Mouse (Mus musculus): ENCODE measurements around the gene Adcy5.

Gene Adcy5

DNA sequence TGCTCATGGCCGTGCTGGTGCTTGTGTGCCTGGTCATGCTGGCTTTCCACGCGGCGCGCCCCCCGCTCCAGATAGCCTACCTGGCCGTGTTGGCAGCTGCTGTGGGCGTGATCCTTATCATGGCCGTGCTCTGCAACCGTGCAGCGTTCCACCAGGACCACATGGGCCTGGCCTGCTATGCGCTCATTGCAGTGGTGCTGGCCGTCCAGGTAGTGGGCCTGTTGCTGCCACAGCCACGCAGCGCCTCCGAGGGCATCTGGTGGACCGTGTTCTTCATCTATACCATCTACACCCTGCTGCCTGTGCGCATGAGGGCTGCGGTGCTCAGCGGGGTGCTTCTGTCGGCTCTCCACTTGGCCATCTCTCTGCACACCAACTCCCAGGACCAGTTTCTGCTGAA lies 2.2 kb downstream of the Adcy5 start:
- DNase-seq: no peak

DNA sequence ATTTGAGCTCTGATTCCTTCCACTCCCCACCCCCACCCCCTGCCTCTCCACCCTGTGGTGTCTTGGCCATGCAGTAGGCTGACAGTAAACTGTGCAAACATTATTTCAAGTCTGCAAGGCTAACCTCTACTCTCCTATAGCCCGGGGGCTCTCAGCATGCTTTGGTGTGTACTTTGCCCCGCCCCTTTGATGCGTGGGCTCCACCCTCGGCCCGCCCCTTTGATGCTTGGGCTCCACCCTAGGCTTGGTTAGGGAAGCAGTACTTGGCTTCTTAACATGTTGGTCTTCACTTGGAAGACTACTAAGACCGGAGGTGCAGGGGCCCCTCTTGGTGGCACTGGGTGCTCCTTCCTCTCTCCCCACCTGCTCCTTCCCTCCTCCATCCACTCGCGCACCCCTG lies 4.9 kb downstream of the Adcy5 start:
- DNase-seq: no peak

- DNase-seq: no peak
Measured at GRCm38 (mm10) chr16:35159991-35160390, 5.3 kb downstream of the Adcy5 start.

GRCm38 (mm10) chr16:35164361-35165224 lies 9.9 kb downstream of the Adcy5 start:
- DNase-seq: peak; percentile 45

GRCm38 (mm10) chr16:35165361-35165760 lies 10.7 kb downstream of the Adcy5 start:
- DNase-seq: no peak

DNA sequence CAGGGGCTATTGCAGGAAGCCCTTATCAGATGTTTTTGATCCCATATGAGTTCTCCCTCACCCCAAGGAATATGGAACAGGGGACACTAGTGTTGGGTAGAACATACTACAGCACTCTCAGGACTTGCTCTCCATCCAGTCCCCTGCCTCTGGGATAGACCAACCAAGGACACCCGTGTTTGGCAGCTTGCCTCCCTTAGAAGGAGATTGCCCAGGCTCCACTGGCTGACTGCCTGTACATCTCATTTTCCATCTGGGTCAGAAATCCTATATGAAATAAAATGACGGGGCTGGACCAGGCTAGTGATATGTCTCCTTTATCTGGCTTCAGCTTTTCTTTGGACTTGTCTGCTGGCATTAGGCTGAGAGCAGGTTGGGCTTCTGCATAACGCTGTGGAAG lies 11.1 kb downstream of the Adcy5 start:
- peak; percentile 35 for DNase-seq

DNA sequence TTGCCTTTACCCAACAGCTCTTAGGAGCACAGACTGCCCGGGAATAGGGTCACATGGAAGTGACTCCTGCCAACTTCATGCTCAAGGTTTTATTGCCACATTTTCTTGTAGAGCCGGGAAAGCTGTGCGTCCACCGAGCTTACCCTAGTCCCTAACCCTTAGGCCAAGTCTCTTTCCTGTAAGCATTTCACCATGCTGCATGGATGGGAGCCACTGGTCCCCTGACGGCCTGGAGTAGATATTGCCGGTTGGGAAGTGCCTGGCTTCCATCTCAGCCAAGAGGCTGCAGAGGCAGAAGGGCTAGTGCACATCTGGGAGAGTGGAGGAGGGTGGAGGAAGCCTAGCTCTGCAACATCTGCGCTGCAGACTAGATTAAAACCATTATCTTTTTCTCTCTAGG lies 14.8 kb downstream of the Adcy5 start:
- no peak for DNase-seq

GRCm38 (mm10) chr16:35172195-35172594 lies 17.5 kb downstream of the Adcy5 start:
- no peak for DNase-seq

DNA sequence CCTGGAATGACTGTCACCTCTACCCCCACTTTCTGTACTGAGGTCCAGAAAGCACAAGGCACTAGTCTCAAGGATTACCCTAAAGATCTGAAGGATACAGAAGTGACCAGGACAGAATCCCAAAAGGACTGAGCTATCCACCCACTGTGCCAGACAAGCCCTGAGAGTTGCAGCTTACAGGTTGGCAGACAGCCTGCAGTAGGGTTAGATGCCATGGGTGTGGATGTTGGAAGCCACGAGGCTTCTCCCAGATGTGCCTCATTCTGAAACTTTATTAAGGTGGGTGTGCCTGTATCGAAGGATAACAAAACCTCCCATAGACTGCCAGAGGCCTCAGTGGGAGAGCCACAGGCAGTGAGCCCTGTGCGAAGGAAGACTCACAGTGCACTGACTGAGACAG lies 23.8 kb downstream of the Adcy5 start:
- DNase-seq: no peak

GRCm38 (mm10) chr16:35179082-35179481 lies 24.4 kb downstream of the Adcy5 start:
- peak; percentile 33 for DNase-seq

DNA sequence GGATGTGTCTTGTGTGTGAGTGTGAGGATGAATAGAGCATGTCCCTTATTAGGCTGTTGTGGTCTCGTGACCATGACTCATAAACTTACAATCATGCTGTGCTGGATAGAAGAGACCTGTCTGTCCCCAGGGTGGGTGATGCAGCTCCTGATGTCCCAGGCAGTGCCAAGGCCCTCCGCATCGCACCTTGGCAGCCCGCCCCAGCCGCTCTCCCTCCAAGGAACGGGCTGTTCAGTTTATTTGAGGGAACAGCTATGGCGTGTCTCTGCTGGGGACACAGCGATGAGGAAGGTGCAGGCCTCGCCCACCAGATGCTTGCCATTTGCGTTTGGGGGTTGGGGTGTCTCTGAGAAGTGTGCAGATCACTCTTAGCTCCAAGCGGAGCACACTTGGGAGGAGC lies 28.5 kb downstream of the Adcy5 start:
- peak; percentile 31 for DNase-seq

DNA sequence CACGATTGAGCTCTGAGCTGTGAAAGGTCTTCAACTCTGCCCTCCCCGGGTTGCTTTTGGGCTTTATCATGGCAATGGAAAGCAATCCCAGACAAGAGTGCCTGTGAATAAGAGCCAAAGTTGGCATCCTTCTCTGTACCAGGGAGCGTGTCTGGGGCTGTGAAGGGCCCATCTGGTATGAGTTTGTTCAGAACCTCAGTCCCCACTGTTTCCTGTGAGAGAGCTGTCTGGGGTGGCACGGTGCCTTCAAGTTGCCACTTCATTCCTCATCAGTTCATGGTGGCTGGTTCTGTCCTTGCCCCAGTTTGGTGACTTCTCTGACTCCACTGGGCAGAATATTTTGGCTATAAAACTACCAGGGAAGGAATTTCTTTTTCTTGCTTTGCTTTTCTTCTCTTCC lies 33.4 kb downstream of the Adcy5 start:
- no peak for DNase-seq

- no peak for DNase-seq
Measured at GRCm38 (mm10) chr16:35189420-35190141, 34.9 kb downstream of the Adcy5 start.

- DNase-seq: no peak
Measured at GRCm38 (mm10) chr16:35190777-35191176, 36.1 kb downstream of the Adcy5 start.

- DNase-seq: no peak
Measured at GRCm38 (mm10) chr16:35191271-35191670, 36.6 kb downstream of the Adcy5 start.

DNA sequence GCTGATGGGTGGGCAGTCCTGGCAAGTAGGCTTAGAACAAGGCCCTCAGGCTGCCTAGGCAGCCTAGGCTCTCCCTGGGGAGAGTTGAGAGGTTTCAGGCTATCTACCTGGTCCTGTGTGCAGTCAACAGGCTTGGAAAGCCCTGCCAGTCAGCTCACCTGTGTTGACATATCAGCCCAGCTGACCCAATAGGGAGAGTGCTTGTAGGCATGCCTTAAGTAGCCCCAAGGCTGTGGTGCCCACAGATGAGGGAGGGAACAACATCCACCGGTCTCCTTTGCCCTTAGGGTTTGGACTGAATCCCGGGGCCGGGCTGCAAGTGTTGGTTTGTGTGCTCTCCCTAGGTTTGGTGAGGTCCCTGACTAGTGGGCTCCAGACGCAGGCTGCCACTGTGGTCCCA lies 37.8 kb downstream of the Adcy5 start:
- DNase-seq: no peak

- no peak for DNase-seq
Measured at GRCm38 (mm10) chr16:35193357-35193756, 38.7 kb downstream of the Adcy5 start.

- no peak for DNase-seq
Measured at GRCm38 (mm10) chr16:35199721-35200431, 45.2 kb downstream of the Adcy5 start.

DNA sequence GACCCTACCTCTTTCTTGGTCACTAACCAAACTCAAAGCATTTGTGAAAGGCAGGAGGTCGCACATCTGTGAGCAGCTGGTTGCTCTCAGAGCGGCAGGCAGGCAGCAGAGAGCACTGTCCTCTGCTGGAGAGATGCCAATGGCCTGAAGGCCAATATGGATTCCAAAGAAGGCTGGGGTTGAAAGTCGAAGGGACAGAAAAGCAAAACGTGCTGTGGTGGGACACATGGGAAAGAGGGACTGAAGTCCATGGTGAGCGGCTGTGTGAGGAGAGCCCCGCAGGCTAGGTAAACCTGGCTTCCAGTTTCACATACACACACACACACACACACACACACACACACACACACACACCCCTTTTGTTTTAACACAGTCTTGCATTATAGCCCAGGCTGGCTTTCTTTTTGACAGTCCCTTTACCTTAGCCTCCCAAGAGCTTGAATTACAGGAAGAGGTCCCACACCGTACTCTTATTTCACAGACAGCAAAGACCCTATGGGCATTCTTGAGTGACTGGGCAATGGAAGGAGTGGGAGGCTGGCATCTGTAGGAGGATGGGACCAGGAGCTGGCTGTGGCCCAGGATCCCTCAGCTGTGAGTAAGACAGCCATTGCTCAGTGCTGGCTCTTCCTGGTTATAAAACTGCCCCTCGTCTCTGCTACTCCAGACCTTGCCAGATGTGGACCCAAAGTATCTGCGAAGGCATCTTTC lies 45.9 kb downstream of the Adcy5 start:
- no peak for DNase-seq

DNA sequence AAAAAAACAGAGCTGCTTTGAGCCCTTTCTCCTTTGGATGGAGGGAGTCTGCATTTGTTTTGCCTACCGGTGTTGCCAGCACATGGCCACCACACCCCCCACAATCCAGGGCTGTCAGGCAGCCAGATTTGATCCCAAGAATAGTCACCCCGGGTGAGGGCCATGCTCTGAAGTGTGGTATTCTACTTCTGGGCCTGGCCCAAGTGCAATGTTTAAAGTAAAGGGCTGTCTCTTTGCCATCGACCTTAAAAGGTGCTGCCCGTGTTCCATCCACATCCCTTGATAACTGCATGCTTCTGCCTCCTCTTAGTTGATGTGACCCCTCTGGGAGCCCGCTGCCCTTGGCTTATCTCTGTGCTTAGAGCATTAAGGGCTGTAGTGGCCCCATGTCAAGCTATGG lies 46.6 kb downstream of the Adcy5 start:
- DNase-seq: no peak

- DNase-seq: no peak
Measured at GRCm38 (mm10) chr16:35203511-35203910, 48.8 kb downstream of the Adcy5 start.

- no peak for DNase-seq
Measured at GRCm38 (mm10) chr16:35205681-35206080, 51.0 kb downstream of the Adcy5 start.

- no peak for DNase-seq
Measured at GRCm38 (mm10) chr16:35206426-35206825, 51.7 kb downstream of the Adcy5 start.
